Mouse (Mus musculus) central nervous system, embryonic 14 days (tissue): ENCODE measurements around the gene 1700013G24Rik. TPM values are rescaled to one million over a fixed set of nuclear protein-coding genes. Genes with fewer than 3 reads are reported as not detected.

Source experiments
- polyA plus RNA-seq: library from polyadenylated mRNA; depleted of rRNA; stranded (reverse); fragments of >200 nt; gene quantifications from 2 replicates; pipeline ENCODE4 v1.2.3, GENCODE M21; 2012; rRNA removed

1700013G24Rik gene
- polyA plus RNA-seq: not detected in 2 replicates

GRCm38 (mm10) chr4:137453234-137453767 is at the start of gene 1700013G24Rik:
TSS of gene 1700013G24Rik (plus strand) at chr4:137453284.

GRCm38 (mm10) chr4:137409691-137410090 is 43.4 kb upstream of the 1700013G24Rik start, which contains the start of gene Cela3a:
TSS of gene Cela3a (minus strand) at chr4:137409791.

DNA sequence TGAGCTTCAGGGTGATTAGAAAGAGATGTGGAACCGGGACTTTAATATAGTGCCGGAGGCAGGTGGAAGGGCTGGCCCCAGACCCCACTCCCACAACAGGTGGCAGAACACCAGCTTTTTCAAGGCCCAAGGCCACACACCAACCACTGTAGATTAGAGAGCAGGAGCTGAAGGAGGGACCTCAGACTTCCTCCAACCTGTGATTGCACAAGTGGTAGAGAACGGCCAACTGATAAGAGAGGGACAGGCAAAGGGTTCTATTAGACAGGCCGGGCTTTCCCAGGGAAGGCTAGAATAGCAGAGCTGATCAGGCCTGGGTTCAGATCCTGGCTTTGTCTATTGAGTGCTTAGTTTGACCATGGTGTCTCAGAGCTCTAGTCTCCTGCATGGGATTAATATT is 22.6 kb upstream of the 1700013G24Rik start, which contains the start of gene Cela3b:
Gene Cela3b (minus strand): TSS at position 39 of the 400 bp plus-strand sequence.

GRCm38 (mm10) chr4:137468260-137469080 is 15.4 kb downstream of the 1700013G24Rik start, which contains the start of gene Hspg2:
TSS of gene Hspg2 (plus strand) at chr4:137468769.

Other genes starting within 250 kb of the 1700013G24Rik start
- 2.1 and 3.8 TPM in 2 replicates for gene Wnt4, start 175.8 kb upstream of the 1700013G24Rik start, polyA plus RNA-seq
- 426 and 432 TPM in 2 replicates for gene Cdc42, start 95.6 kb upstream of the 1700013G24Rik start, polyA plus RNA-seq
- gene Cela3a, start 43.5 kb upstream of the 1700013G24Rik start, polyA plus RNA-seq: not detected in 2 replicates
- not detected in 2 replicates for gene Cela3b, start 22.7 kb upstream of the 1700013G24Rik start, polyA plus RNA-seq
- 7.2 and 21.1 TPM in 2 replicates for gene Hspg2, start 15.5 kb downstream of the 1700013G24Rik start, polyA plus RNA-seq
- gene Ldlrad2, start 121.3 kb downstream of the 1700013G24Rik start, polyA plus RNA-seq: 0.33 and 0.58 TPM in 2 replicates
- 140 and 147 TPM in 2 replicates for gene Usp48, start 140.5 kb downstream of the 1700013G24Rik start, polyA plus RNA-seq
- 69.6 and 88.3 TPM in 2 replicates for gene Rap1gap, start 211.4 kb downstream of the 1700013G24Rik start, polyA plus RNA-seq